Mouse (Mus musculus) subcutaneous adipose tissue, adult 2 months (tissue): ENCODE data around the gene Cul9. TPM values are rescaled to one million over a fixed set of nuclear protein-coding genes. Genes with fewer than 3 reads are reported as not detected.

ENCODE experiments used
- polyA plus RNA-seq: library from polyadenylated mRNA; depleted of rRNA; stranded (reverse); fragments of >200 nt; gene quantifications from 2 replicates; pipeline ENCODE4 v1.2.3, GENCODE M21; 2012; ENCODE audit warnings: low replicate concordance; rRNA removed

The Cul9 gene
- 31.7 and 46.2 TPM in 2 replicates for polyA plus RNA-seq

DNA sequence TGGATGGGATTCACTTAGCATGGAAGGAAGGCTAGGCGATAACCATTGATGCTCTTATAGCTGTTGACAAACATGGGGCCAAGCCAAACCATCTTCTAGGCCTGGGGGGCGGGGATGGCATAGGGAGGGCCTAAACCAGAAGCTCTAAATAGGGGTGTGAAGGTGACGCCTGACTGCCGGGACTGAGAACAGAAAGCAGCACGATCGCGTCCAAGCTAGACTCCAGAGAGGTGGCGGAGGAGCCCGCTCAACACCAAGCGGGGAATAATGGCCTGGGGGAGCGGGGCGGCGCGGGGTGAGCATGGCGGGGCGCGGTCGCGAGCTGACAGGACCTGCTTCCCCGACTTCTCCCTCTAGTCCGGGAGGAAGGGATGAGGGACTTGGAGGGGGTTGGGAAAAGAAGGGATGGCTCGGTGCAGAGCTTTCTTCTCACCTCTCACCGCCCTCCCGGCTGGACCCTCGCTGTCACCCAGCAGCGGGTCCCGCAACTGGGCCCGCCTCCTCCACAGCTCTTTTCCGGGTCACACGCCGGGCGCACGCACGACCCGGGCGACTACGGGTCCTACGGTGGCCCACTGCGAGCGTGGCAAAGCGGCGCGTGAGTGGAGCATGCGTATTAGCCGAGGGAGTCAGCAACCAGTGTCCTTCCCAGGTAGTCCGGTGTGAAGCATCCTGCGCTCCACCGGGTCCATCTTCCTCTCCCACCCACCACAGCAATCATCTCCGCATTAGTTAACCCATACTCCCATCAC lies at the start of gene Cul9:
Cul9 (minus strand) TSS at position 576 of the 752 bp plus-strand sequence.

GRCm38 (mm10) chr17:46555673-46556583 lies 9.7 kb upstream of the Cul9 start, which contains the start of gene Srf:
Gene Srf, minus strand, starts transcription at chr17:46556175.

DNA sequence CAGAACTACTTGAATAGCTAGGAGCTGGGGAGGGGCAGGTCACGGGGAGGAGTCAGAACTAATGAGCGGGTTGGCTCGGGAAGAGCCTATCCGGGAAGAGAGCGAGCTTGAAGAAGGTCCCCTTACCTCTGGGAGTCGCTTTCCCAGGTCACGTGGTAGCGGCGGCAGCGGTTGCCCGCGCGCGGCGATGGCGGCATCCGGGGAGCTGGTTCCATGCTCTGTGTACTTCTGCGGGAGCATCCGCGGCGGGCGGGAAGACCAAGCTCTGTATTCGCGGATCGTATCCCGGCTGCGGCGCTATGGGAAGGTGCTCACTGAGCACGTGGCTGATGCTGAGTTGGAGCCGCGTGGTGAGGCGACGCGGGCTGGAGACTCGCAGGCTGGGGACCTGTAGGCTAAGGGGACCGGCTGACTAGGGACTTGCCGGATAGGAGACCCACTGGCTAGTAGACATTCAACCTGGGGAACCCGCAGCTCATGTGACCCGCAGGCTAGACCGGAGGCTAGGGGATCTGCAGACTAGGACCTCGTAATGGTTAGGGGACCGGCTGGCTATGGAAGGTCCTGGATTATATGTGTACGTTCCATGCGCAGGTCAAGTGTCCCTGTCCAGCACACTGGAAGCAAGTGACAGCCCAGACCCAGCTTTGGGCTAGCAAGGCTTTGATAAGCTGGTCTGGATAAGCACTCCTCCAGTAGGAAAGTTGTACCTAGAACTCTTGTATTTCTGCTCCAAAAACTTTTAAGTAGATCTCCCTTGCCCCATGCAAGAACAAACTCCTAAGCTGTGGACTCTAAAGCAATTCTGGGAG lies 49.4 kb downstream of the Cul9 start, which contains the start of gene Dnph1:
Dnph1 (plus strand) TSS at position 89 of the 812 bp plus-strand sequence.

GRCm38 (mm10) chr17:46487431-46487830 lies 58.8 kb downstream of the Cul9 start, which contains the start of gene Ttbk1:
Gene Ttbk1, minus strand, starts transcription at chr17:46487675.

Other genes starting within 250 kb of the Cul9 start
- 0.52 and 0.66 TPM in 2 replicates for gene Dlk2, start 249.0 kb downstream of the Cul9 start, polyA plus RNA-seq
- 12.5 and 17.4 TPM in 2 replicates for gene Abcc10, start 218.0 kb downstream of the Cul9 start, polyA plus RNA-seq
- 10.7 and 24.5 TPM in 2 replicates for gene Zfp318, start 162.7 kb downstream of the Cul9 start, polyA plus RNA-seq
- gene Crip3, start 117.5 kb downstream of the Cul9 start, polyA plus RNA-seq = 1.0 and 1.8 TPM in 2 replicates
- gene Slc22a7, start 107.9 kb downstream of the Cul9 start, polyA plus RNA-seq = not detected in 2 replicates
- 0.03 and 0.35 TPM in 2 replicates for gene Ttbk1, start 58.7 kb downstream of the Cul9 start, polyA plus RNA-seq
- 0.52 and 9.8 TPM in 2 replicates for gene Dnph1, start 49.7 kb downstream of the Cul9 start, polyA plus RNA-seq
- 89.3 and 235 TPM in 2 replicates for gene Srf, start 9.8 kb upstream of the Cul9 start, polyA plus RNA-seq
- gene Ptk7, start 83.1 kb upstream of the Cul9 start, polyA plus RNA-seq = 5.1 and 118 TPM in 2 replicates
- gene Klc4, start 99.6 kb upstream of the Cul9 start, polyA plus RNA-seq = 14.9 and 19.2 TPM in 2 replicates
- gene Mrpl2, start 99.8 kb upstream of the Cul9 start, polyA plus RNA-seq = 65.3 and 89.3 TPM in 2 replicates
- 39.0 and 83.9 TPM in 2 replicates for gene Cul7, start 103.9 kb upstream of the Cul9 start, polyA plus RNA-seq
- 35.9 and 42.6 TPM in 2 replicates for gene Rrp36, start 128.0 kb upstream of the Cul9 start, polyA plus RNA-seq
- gene Mea1, start 132.4 kb upstream of the Cul9 start, polyA plus RNA-seq = 80.7 and 88.9 TPM in 2 replicates
- 82.4 and 90.5 TPM in 2 replicates for gene Klhdc3, start 134.5 kb upstream of the Cul9 start, polyA plus RNA-seq
- 72.2 and 74.0 TPM in 2 replicates for gene Ppp2r5d, start 158.7 kb upstream of the Cul9 start, polyA plus RNA-seq
- 55.9 and 71.7 TPM in 2 replicates for gene Pex6, start 165.1 kb upstream of the Cul9 start, polyA plus RNA-seq
- gene Gnmt, start 182.8 kb upstream of the Cul9 start, polyA plus RNA-seq = 1.9 and 2.7 TPM in 2 replicates
- gene Cnpy3, start 205.8 kb upstream of the Cul9 start, polyA plus RNA-seq = 55.8 and 75.6 TPM in 2 replicates
- not detected in 2 replicates for gene Ptcra, start 217.3 kb upstream of the Cul9 start, polyA plus RNA-seq
- gene 2310039H08Rik, start 226.2 kb upstream of the Cul9 start, polyA plus RNA-seq = 79.9 and 106 TPM in 2 replicates
- gene Rpl7l1, start 236.3 kb upstream of the Cul9 start, polyA plus RNA-seq = 29.2 and 40.1 TPM in 2 replicates